Mouse (Mus musculus) neural tube, embryonic 15.5 days (tissue): ENCODE data around the gene Naaladl1. TPM values are rescaled to one million over a fixed set of nuclear protein-coding genes. Genes with fewer than 3 reads are reported as not detected.
A peak's percentile ranks its signal among the peaks of the same experiment; 100 is the strongest.

Source experiments
- ATAC-seq: fragments of 200-750 bp; cut with Nextera tagmentation; 2 replicates; pipeline ENCODE4 v1.8.0; 2017; ENCODE audit warnings: mild to moderate bottlenecking, moderate TSS enrichment, moderate library complexity; ENCODE audit not compliant: low FRiP score
- H3K27ac ChIP-seq: fragments of 300-500 bp; sonication (generic); replicated peaks from 2 replicates; pipeline ENCODE4 v1.5.1; 2015; ENCODE audit warnings: mild to moderate bottlenecking, inconsistent platforms
- H3K27me3 ChIP-seq: fragments of 300-500 bp; sonication (generic); replicated peaks from 2 replicates; pipeline ENCODE4 v1.6.1; 2015; ENCODE audit warnings: inconsistent platforms
- H3K36me3 ChIP-seq: fragments of 300-500 bp; sonication (generic); 2 replicates; pipeline ENCODE4 v1.6.1; 2015; ENCODE audit warnings: inconsistent platforms
- H3K4me1 ChIP-seq: fragments of 300-500 bp; sonication (generic); 2 replicates; pipeline ENCODE4 v1.6.1; 2015; ENCODE audit warnings: inconsistent platforms
- H3K4me2 ChIP-seq: fragments of 300-500 bp; sonication (generic); 2 replicates; pipeline ENCODE4 v1.6.1; 2015; ENCODE audit warnings: inconsistent platforms, mild to moderate bottlenecking, moderate library complexity
- H3K4me3 ChIP-seq: fragments of 300-500 bp; sonication (generic); replicated peaks from 2 replicates; pipeline ENCODE4 v1.5.1; 2015; ENCODE audit warnings: mild to moderate bottlenecking, inconsistent platforms
- H3K9ac ChIP-seq: fragments of 300-500 bp; sonication (generic); replicated peaks from 2 replicates; pipeline ENCODE4 v1.6.1; 2015; ENCODE audit warnings: mild to moderate bottlenecking, inconsistent platforms
- H3K9me3 ChIP-seq: fragments of 300-500 bp; sonication (generic); replicated peaks from 2 replicates; pipeline ENCODE4 v1.6.1; 2016; ENCODE audit warnings: inconsistent platforms
- WGBS: fragments of 180-500 bp; shearing (Covaris S2); methylation state at CpG from one replicate; pipeline ENCODE4 v1.1.7; 2015; ENCODE audit warnings: mixed read lengths; 5-methylcytosine and 5-hydroxymethylcytosine counted together
- polyA plus RNA-seq: library from polyadenylated mRNA; unstranded; fragments of >200 nt; fragmentation: Nextera tagmentation; extraction: Ambion mirVana; gene quantifications from 2 replicates; pipeline ENCODE4 v1.2.1, GENCODE M21; 2015

The Naaladl1 gene
- polyA plus RNA-seq, 1 experiment from 2014 or later = 0.42 TPM

DNA sequence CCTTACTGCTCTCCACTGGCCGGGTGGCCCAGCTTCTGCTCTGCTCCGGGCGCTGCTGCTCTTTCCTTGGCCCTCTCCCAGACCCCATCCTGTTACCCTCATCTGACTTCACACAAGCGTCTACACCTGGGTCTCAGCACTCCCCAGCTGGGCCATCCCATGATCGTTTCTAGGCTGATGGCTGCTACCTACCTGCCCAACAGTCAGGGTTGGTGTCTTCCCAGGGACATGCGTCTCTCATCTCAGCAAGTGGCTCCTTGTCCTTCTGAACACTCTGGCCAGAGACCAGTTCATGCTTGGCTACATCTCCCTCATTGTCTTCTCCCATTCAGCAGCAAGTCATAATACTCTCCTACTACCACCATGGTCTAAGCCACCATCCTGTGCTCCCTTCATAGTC lies 34.1 kb downstream of the Naaladl1 start:
- Histone ChIP-seq H3K4me3 (peak overlapping the region; percentile 72), H3K4me1 (peaks cover 19% of the 10 kb centered on the region), H3K27me3 (no peaks in the 10 kb centered on the region), H3K9ac (peak overlapping the region; percentile 92), H3K27ac (peak overlapping the region; percentile 100), H3K36me3 (peaks cover 27% of the 10 kb centered on the region), H3K9me3 (no peaks in the 10 kb centered on the region), H3K4me2 (peak overlapping the region; percentile 87)
- ATAC-seq = no peak
- 96% methylated on average over 6 of the region's 6 CpGs for WGBS

GRCm38 (mm10) chr19:6140374-6140677 lies 34.7 kb downstream of the Naaladl1 start:
- peak overlapping the region; percentile 87 for H3K4me2 ChIP-seq
- H3K9me3 ChIP-seq = no peaks in the 10 kb centered on the region
- H3K27ac ChIP-seq = peak overlapping the region; percentile 100
- peaks cover 19% of the 10 kb centered on the region for H3K4me1 ChIP-seq
- H3K36me3 ChIP-seq = peaks cover 21% of the 10 kb centered on the region
- no peak for ATAC-seq
- H3K27me3 ChIP-seq = no peaks in the 10 kb centered on the region
- H3K9ac ChIP-seq = peak overlapping the region; percentile 92
- 5% methylated on average over 16 of the region's 16 CpGs for WGBS
- peak overlapping the region; percentile 72 for H3K4me3 ChIP-seq

GRCm38 (mm10) chr19:6140678-6141393 lies 35.3 kb downstream of the Naaladl1 start, which contains the start of gene Batf2:
Gene Batf2 (plus strand): TSS chr19:6140983.
- no peaks in the 10 kb centered on the region for H3K9me3 ChIP-seq
- ATAC-seq = peak; percentile 93
- H3K4me2 ChIP-seq = peak within 1 kb of the TSS; percentile 87
- peaks cover 19% of the 10 kb centered on the region for H3K4me1 ChIP-seq
- WGBS = under 1% methylated on average over 66 of the region's 68 CpGs
- H3K9ac ChIP-seq = peak within 1 kb of the TSS; percentile 92
- H3K27ac ChIP-seq = peak within 1 kb of the TSS; percentile 100
- H3K27me3 ChIP-seq = no peaks in the 10 kb centered on the region
- peak within 1 kb of the TSS; percentile 72 for H3K4me3 ChIP-seq
- H3K36me3 ChIP-seq = peaks cover 16% of the 10 kb centered on the region

DNA sequence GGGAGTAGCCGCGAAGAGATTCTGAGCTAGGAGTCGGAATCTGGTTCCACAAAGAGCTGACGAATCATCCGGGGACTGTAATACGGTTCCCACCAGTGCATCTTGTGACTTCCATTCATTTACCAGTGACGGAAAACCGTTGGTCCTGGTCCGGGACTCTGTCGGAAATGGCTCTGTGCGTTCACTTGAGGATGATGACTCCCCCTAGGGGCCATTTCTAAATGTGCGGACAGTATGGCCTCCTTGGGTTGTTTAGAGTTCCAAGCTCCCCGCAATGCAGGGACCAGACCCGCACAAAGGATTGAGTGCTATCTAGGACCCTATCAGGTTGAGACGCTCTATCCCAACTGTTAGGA lies 35.8 kb downstream of the Naaladl1 start, which contains the start of gene Arl2:
TSS of gene Arl2 (minus strand) at position 155 of the 356 bp plus-strand sequence.
- Histone ChIP-seq H3K4me1 (peaks cover 19% of the 10 kb centered on the region), H3K27ac (peak within 1 kb of the TSS; percentile 100), H3K4me2 (peak within 1 kb of the TSS; percentile 87), H3K9ac (peak within 1 kb of the TSS; percentile 92), H3K36me3 (peaks cover 12% of the 10 kb centered on the region), H3K9me3 (no peaks in the 10 kb centered on the region), H3K4me3 (peak within 1 kb of the TSS; percentile 72), H3K27me3 (no peaks in the 10 kb centered on the region)
- under 1% methylated on average over 15 of the region's 15 CpGs for WGBS
- ATAC-seq = peak; percentile 78

DNA sequence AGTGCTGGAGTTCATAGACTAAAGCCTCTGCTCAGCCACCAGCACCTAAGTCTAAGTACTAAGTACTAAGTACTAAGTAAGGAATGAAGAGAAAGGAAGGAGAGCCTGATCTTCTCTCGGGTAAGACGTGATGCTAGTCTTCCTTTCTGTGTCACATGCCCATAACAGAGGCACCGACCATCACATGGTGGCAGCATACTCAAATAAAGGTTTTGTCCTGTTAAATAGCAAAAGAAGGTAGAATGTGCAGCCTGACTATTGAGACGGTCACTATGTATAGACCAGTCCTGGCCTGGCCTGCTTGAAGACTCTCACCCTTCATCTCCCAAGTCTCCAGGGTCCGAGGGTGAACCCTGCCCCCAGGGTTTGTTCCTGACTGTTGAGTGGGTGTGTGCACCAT lies 39.3 kb downstream of the Naaladl1 start:
- Histone ChIP-seq H3K4me3 (no peak overlapping the region), H3K4me1 (peaks cover 14% of the 10 kb centered on the region), H3K27me3 (no peaks in the 10 kb centered on the region), H3K27ac (no peak overlapping the region), H3K9ac (no peak overlapping the region), H3K36me3 (no peaks in the 10 kb centered on the region), H3K9me3 (no peaks in the 10 kb centered on the region), H3K4me2 (no peak overlapping the region)
- ATAC-seq = no peak
- WGBS = 81% methylated on average over 5 of the region's 5 CpGs

- H3K4me2 ChIP-seq = no peak overlapping the region
- H3K4me1 ChIP-seq = no peaks in the 10 kb centered on the region
- no peak overlapping the region for H3K4me3 ChIP-seq
- 90% methylated on average over 9 of the region's 9 CpGs for WGBS
- no peaks in the 10 kb centered on the region for H3K36me3 ChIP-seq
- H3K9me3 ChIP-seq = no peaks in the 10 kb centered on the region
- no peaks in the 10 kb centered on the region for H3K27me3 ChIP-seq
- ATAC-seq = no peak
- no peak overlapping the region for H3K27ac ChIP-seq
- H3K9ac ChIP-seq = no peak overlapping the region
These were observed 49.6 kb downstream of the Naaladl1 start for GRCm38 (mm10) chr19:6155174-6155573.

DNA sequence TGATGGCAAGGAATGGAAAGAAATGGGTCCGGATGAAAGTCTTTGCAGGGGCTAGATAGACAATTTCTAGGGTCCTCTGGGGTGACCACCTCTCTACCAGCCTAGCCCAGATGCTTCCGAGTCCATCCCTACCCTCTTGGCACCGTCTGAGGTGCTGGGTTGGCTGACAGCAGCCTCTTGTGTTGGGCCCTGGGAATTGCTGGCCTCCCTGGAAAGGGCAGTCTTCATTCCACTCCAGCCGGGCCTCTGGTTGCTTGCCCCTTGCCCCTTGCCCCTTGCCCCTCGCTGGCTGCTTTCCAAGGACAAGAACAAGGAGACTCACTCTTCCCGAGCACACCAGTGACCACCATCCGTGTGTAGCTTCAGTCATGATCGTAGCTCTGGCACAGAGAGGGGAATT lies 50.8 kb downstream of the Naaladl1 start:
- Histone ChIP-seq H3K36me3 (no peaks in the 10 kb centered on the region), H3K27ac (no peak overlapping the region), H3K4me2 (no peak overlapping the region), H3K27me3 (no peaks in the 10 kb centered on the region), H3K4me1 (no peaks in the 10 kb centered on the region), H3K9me3 (no peaks in the 10 kb centered on the region), H3K9ac (no peak overlapping the region), H3K4me3 (no peak overlapping the region)
- ATAC-seq = no peak
- 66% methylated on average over 8 of the region's 8 CpGs for WGBS

- Histone ChIP-seq H3K36me3 (no peaks in the 10 kb centered on the region), H3K27me3 (no peaks in the 10 kb centered on the region), H3K4me3 (no peak overlapping the region), H3K27ac (no peak overlapping the region), H3K4me1 (no peaks in the 10 kb centered on the region), H3K4me2 (no peak overlapping the region), H3K9me3 (no peaks in the 10 kb centered on the region), H3K9ac (no peak overlapping the region)
- 70% methylated on average over 6 of the region's 6 CpGs for WGBS
- no peak for ATAC-seq
These were observed 51.6 kb downstream of the Naaladl1 start for GRCm38 (mm10) chr19:6157220-6157619.

DNA sequence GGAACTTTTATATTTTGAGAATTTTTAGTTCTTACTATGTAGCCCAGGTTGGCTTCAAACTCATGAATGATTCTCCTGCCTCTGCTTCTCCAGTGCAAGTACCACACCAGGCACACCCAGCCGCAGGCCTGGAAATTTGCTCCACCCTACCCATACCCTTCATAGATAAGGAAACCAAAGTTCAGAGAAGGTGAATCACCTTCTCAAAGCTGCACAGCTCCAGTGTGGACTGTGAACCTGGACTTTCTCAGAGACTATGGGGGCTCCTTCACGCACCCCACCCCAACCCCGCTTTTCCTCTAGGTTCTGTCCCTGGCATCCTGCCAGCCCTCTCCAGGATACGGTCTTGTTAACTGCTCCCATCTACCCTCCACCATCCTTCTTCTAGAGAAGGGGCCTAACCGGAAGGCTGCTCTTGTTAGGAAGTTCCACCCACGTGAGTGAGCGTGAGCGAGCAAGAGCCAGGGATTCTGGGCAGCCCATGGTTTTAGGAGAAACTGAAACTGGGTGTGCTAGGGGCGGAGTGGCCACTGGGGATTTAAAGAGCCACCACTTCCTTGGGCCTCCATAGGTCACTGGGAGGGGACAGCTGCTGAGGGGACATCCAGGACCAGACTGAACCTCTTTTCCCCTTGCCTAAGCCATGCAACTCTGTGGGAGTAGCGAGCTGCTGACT lies 58.4 kb downstream of the Naaladl1 start:
- H3K9ac ChIP-seq = no peak overlapping the region
- no peaks in the 10 kb centered on the region for H3K27me3 ChIP-seq
- H3K27ac ChIP-seq = no peak overlapping the region
- no peak overlapping the region for H3K4me2 ChIP-seq
- H3K4me3 ChIP-seq = no peak overlapping the region
- WGBS = 72% methylated on average over 10 of the region's 10 CpGs
- no peaks in the 10 kb centered on the region for H3K9me3 ChIP-seq
- no peaks in the 10 kb centered on the region for H3K36me3 ChIP-seq
- no peaks in the 10 kb centered on the region for H3K4me1 ChIP-seq
- ATAC-seq = no peak

Other genes starting within 250 kb of the Naaladl1 start
- 13.8 and 23.4 TPM in 2 replicates for gene Frmd8, start 230.5 kb upstream of the Naaladl1 start, polyA plus RNA-seq
- 2.0 and 3.9 TPM in 2 replicates for gene Slc25a45, start 228.0 kb upstream of the Naaladl1 start, polyA plus RNA-seq
- gene Tigd3, start 211.6 kb upstream of the Naaladl1 start, polyA plus RNA-seq = 8.9 and 10.0 TPM in 2 replicates
- gene Dpf2, start 192.8 kb upstream of the Naaladl1 start, polyA plus RNA-seq = 95.7 and 115 TPM in 2 replicates
- gene Cdc42ep2, start 181.0 kb upstream of the Naaladl1 start, polyA plus RNA-seq = 19.3 and 20.9 TPM in 2 replicates
- 19.9 and 34.3 TPM in 2 replicates for gene Pola2, start 141.6 kb upstream of the Naaladl1 start, polyA plus RNA-seq
- not detected in 2 replicates for gene Slc22a20, start 119.6 kb upstream of the Naaladl1 start, polyA plus RNA-seq
- 6.4 and 12.3 TPM in 2 replicates for gene Capn1, start 89.9 kb upstream of the Naaladl1 start, polyA plus RNA-seq
- 31.4 and 34.3 TPM in 2 replicates for gene Syvn1, start 59.2 kb upstream of the Naaladl1 start, polyA plus RNA-seq
- 60.1 and 66.9 TPM in 2 replicates for gene Mrpl49, start 48.0 kb upstream of the Naaladl1 start, polyA plus RNA-seq
- gene Fau, start 47.9 kb upstream of the Naaladl1 start, polyA plus RNA-seq = 522 and 591 TPM in 2 replicates
- 30.4 and 31.2 TPM in 2 replicates for gene Znhit2, start 44.6 kb upstream of the Naaladl1 start, polyA plus RNA-seq
- gene Tm7sf2, start 37.4 kb upstream of the Naaladl1 start, polyA plus RNA-seq = 51.2 and 61.6 TPM in 2 replicates
- gene Vps51, start 28.6 kb upstream of the Naaladl1 start, polyA plus RNA-seq = 80.8 and 83.8 TPM in 2 replicates
- gene Tmem262, start 25.7 kb upstream of the Naaladl1 start, polyA plus RNA-seq = not detected in 2 replicates
- 0.96 and 1.5 TPM in 2 replicates for gene Gm28374, start 23.5 kb upstream of the Naaladl1 start, polyA plus RNA-seq
- 78.3 and 78.4 TPM in 2 replicates for gene Zfpl1, start 20.8 kb upstream of the Naaladl1 start, polyA plus RNA-seq
- 4.9 and 15.5 TPM in 2 replicates for gene Cdca5, start 20.8 kb upstream of the Naaladl1 start, polyA plus RNA-seq
- gene AC131692.1, start 11.4 kb upstream of the Naaladl1 start, polyA plus RNA-seq = not detected in 2 replicates
- gene Sac3d1, start 12.9 kb downstream of the Naaladl1 start, polyA plus RNA-seq = 52.7 and 53.4 TPM in 2 replicates
- 59.6 and 62.2 TPM in 2 replicates for gene Snx15, start 22.5 kb downstream of the Naaladl1 start, polyA plus RNA-seq
- 0.42 TPM in 1 of 2 replicates, not detected in the other for gene Batf2, start 35.2 kb downstream of the Naaladl1 start, polyA plus RNA-seq
- gene Arl2, start 35.8 kb downstream of the Naaladl1 start, polyA plus RNA-seq = 139 and 157 TPM in 2 replicates
- gene Majin, start 78.6 kb downstream of the Naaladl1 start, polyA plus RNA-seq = not detected in 2 replicates
- 0.75 TPM in 1 of 2 replicates, not detected in the other for gene Gpha2, start 120.6 kb downstream of the Naaladl1 start, polyA plus RNA-seq
- 127 and 156 TPM in 2 replicates for gene Ppp2r5b, start 130.1 kb downstream of the Naaladl1 start, polyA plus RNA-seq
- gene Atg2a, start 135.9 kb downstream of the Naaladl1 start, polyA plus RNA-seq = 12.5 and 12.9 TPM in 2 replicates
- 80.6 and 87.7 TPM in 2 replicates for gene Ehd1, start 170.9 kb downstream of the Naaladl1 start, polyA plus RNA-seq
- 0.33 and 0.36 TPM in 2 replicates for gene Cdc42bpg, start 200.7 kb downstream of the Naaladl1 start, polyA plus RNA-seq
- gene Men1, start 229.2 kb downstream of the Naaladl1 start, polyA plus RNA-seq = 71.4 and 71.6 TPM in 2 replicates
- 21.9 and 22.2 TPM in 2 replicates for gene Map4k2, start 235.4 kb downstream of the Naaladl1 start, polyA plus RNA-seq